Mouse (Mus musculus) retina, embryonic 14.5 days (tissue): ENCODE measurements around the gene Taldo1.
"Not testable (repeated sequence)": the region's sequence is repeated elsewhere in the genome, so short reads cannot be mapped to it uniquely, and the experiment has no call there.

Experiments used
- DNase-seq: peaks from one replicate; pipeline ENCODE4 v3.0.0-alpha.2; 2015; ENCODE audit warnings: low spot score

Taldo1 gene

DNA sequence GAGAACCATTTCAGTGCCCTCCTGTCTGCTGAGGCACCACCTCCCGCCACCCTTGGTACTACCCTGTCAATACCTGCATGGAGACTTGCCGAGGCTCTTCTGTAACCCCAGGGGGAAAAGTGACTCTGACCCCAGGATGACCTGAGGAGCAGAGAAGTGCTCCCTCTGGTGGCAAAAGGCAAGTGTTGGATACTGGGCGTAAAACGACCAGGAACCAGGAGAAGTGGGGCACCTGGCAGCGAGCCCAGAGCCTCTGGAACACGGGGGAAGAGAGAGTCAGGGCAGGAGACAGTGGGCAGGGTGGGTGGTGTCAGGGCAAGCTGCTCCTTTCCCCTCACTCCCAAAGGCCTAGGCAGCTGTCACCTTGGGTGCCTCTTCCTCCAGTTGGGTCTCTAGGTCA is 48.6 kb downstream of the Taldo1 start:
- DNase-seq: peak; percentile 73

DNA sequence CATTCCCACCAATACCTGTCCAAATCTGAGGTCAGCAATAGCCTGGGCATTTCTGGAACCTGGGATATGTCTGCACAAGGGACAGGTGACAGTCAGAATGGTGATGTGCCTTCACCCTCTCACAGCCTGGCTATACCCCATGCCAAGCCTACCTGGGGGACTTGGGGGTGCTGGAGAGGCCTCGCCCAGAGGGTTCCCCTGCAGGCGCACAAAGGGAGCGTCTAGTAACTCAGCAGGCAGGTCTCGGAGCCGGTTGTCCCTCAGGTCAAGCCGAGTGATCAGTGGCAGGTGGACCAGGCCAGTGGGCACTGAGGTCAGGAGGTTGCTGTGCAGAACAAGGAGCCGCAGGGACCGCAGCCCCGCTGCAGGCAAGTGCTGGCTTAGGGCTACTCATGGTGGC is 49.5 kb downstream of the Taldo1 start:
- no peak for DNase-seq

DNA sequence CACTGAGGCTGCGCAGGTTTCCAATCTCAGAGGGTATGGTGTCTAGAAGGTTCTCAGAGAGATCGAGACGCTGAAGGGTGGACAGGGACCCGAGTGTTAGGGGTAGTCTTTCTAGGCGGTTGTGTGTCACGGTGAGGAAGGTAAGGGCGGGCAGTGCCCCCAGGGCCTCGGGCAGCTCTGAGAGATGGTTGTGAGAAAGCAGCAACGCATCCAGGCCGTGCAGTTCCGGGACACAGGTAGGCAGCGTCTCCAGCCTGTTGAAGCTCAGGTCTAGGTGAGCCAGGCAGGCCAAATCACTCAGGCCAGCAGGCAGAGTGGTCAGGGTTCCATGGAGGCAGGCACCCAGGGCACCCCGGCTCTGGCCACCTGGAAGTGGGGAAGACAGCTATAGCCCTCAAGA is 50.2 kb downstream of the Taldo1 start:
- DNase-seq: no peak

DNA sequence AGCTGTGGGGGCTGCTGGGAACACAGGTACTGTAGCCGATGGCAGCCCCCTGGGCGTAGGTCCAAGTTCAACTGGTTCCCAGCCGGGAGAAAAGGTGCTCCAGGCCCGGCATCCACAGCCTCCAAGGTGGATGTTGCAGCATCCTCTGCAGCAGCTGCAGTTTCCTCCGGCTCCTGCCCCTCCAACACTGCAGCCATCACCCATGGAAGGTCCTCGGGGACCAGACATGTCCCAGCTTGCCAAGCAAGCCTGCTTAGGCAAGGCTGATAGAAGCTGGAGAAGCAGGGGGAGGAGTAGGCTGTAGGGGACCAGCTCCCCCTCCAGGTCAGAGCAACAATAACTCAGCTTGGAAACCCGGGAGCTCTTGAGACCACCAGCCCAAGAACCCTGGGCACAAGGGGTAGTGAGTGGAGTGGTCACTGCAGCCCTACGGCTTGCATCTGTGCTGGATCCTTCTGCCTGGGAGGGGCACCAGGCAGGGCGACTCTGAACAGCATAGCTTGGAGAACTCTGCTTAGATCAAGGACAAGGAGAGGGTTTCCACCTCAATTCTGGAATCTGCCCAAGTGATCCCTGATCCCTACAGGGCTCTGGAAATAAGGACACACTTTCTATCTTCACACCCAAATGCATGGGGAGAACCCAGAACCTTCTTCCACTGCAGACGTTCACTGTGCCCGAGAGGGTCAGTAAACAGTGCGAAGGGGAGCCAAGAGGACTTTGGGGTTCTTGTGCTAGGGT is 51.3 kb downstream of the Taldo1 start:
- DNase-seq: peak; percentile 73

DNA sequence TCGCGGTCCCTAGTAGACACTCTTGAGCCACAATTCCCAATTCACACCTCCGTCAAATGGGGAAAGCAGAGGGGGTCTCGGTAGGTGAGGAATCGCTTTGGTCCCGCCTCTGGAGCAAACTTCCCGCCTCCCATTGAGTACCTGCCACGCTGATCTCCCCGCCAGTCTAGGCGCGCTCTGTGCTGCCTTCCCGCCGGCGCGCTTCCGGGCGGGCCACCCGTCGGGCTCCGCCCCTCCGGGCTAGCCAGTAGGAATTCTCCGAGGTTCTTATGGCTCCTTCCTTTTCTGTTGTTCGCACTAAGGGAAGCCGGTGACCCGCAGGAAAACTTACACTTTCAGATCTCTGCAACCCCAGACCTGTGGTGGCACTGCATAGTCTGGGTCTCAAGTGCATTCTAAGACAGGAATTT is 51.8 kb downstream of the Taldo1 start, which contains the start of gene Pidd1:
Pidd1 (minus strand) TSS at position 198 of the 410 bp plus-strand sequence.
- DNase-seq: peak; percentile 78

DNA sequence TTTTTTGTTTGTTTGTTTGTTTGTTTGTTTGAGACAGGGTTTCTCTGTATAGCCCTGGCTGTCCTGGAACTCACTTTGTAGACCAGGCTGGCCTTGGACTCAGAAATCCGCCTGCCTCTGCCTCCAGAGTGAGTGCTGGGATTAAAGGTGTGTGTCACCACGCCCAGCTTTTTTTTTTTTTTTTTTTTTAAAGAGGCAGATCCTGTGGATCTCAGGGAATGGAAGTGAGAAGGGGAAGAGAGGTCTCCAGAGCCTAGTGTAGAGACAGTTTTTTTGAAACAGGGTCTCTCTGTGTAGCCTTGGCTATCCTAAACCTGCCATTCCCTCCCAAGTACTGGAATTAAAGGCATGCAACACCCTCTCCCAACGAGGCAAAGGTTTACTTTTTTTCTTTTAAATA is 54.4 kb downstream of the Taldo1 start:
- not testable (repeated sequence) for DNase-seq

DNA sequence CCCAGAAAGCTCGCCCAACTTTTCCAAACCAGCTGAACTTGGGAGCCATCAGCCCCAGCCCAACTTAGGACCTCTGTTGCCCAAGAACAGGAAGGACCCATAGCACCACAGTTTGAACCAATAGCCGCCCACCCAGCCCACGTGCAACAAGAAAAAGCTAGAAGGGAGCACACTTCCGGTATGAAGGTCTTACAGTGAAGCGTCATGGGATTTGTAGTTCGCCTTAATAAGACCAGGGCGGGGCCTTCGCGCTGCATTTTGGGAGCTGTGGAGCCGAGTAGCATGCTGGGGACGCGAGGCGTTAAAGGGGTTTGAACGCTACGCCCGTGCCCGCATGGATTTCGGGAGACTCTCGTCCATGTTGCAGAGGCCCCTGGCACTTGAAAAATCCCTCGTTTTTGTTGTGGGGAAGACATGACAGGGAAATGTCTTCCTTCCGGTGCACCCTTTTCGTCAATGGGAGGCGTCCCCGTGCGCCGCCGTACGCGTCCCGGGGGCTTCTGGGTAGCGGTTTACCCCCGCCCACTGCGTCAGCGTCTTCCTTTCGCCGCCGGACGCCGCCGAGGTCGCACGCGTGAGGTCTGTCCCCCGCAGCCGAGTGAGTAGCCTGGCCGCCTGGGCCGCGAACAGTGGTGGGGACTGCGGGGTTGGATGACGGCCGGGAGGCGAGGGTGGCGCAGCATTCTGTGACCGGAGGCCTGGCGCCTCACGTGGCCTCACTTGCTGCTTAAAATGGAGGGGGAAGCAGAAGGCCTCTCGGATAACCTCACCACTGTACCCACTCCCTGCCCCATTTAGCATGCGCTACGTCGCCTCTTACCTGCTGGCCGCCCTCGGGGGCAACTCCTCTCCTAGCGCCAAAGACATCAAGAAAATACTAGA is 55.4 kb downstream of the Taldo1 start, which contains the start of gene Rplp2:
Rplp2 (plus strand) TSS at position 261 of the 882 bp plus-strand sequence.
- peak; percentile 94 for DNase-seq

DNA sequence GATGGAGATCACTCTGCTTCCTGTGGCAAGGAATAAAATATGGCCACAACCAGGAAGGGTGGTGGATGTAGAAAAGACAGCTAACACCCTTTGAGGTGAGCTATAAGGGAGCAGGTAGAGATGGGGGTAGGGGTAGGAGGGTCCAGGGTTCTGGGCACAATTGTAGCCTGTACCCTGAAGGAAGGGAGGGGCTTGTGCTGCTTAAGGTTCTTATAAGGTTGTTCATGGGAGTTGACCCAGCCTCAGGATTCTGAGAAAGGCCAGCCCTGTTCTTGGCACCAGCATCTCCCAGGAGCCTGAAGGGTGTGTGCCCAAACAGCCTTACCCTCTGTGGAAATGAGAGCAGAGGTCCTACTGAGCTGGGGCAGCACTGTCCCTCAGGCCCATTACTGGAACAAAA is 59.9 kb downstream of the Taldo1 start:
- DNase-seq: no peak
